Mouse (Mus musculus) adrenal gland, postnatal 10 days (tissue): ENCODE measurements around the gene Acvr1b. TPM values are rescaled to one million over a fixed set of nuclear protein-coding genes. Genes with fewer than 3 reads are reported as not detected.

Experiments
- DNase-seq: peaks from one replicate; pipeline ENCODE4 v3.0.0; 2021; ENCODE audit warnings: mixed read lengths
- total RNA-seq, 2 experiments: library from RNA; stranded (reverse); gene quantifications; 2 replicates each; pipeline ENCODE4 v1.2.3; 2021

Gene Acvr1b
- total RNA-seq, 2 experiments from 2014 or later = 10.8 to 13.4 TPM

DNA sequence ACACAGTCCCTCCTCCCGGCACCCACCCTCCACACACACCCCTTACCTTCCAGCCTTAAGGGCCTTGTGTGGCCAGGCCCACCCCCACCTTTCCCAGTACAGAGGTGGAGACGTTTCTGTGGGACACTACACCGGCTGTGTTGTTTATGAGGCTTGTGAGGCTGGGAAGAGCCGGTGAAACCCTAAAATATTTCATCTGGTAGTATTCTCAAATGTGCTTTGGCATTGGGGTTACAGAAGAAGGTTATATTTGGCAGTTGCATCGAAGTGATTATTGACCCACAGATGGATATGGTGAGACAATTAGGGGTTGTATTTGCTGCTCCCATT lies 1.2 kb downstream of the Acvr1b start:
- no peak for DNase-seq

DNA sequence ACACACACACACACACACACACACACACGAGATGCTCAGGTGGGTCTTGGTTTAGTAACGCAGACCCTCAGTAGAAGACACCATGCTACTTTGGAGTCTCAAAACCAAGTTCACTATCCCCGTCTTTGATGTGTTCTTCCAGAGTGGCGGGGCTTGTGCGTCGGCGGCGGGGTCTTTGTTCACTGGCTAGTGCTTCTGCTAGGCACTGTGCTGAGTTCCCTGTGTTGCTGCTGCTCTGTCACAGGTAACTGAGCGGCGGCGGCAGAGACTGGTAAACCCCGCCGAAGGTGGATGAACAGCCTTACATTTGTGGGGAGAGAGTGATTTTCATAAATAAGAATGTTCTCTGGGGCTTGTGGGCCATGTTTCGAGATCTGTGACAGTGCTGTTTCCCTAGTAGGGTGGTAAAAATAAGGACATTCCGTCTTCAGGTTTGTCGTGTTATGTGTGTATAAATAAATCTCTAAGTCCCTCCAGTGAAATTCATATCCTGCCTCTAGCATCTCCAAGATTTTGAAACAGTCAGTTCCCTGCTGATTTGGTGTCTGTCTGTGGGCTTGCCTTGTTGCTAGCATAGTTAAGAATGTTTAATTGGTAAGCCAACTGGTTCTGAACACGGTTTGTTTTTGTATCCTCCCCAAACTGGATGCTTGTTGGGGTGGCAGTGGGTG lies 1.9 kb downstream of the Acvr1b start:
- no peak for DNase-seq

DNA sequence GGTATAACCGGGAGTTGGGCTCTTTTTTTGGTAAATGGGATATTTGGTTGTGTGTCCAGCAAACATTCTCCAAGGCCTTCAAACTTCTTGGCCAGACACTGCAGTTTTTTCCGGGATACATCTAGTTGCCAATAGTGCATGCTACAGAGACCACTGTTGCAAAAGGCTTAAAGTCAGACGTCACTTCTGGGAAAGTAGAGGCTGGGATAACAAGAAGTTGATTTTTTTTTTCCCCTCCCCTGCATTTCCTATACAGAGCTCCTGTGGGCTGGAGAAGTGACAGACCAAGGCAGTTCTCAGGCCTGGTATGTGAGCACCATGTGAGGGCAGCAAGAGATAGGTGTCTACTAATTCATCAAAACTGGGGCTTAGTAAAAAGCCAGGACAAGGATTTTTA lies 2.4 kb downstream of the Acvr1b start:
- no peak for DNase-seq

DNA sequence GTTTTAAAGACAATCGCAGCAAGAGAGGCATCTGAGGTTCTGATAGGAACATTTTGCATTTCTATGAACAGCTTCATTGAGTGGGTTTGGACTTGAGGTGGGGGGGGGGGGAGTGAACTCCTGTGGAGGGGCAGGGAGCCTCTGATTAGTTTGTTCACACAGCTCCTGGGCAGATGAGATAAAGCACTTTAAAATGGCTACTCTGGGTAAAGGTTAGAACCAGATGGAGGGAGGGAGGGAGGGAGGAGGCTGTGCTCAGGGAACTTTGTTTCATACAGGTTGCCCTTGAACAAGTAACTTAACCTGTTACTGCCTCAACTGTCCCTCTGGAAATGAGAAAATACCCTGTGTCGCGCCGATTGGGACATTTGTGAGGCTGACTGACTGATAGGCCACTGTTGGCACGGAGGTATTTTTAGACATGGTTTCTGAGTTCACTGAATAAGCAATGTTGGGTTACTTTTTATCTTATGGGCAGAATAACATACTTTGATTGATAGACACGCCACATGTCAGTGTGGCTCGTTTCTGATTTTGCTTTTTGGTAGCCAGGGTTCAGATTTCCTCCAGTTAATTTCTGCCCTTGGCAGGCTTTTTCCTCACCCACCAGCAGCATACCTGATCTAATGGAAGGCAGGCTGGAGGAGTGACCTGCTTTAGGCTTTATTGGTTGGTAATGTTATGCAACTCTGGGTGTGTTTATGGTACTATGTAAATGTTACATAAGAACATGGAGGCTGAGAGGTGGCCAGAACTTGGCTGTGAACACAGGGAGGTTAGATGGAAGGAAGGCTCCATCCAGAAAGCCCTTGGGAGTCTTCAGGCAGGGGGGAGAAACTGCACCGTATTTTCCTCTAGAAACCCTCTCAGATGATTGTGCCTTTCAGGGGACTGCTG lies 3.2 kb downstream of the Acvr1b start:
- DNase-seq = no peak

DNA sequence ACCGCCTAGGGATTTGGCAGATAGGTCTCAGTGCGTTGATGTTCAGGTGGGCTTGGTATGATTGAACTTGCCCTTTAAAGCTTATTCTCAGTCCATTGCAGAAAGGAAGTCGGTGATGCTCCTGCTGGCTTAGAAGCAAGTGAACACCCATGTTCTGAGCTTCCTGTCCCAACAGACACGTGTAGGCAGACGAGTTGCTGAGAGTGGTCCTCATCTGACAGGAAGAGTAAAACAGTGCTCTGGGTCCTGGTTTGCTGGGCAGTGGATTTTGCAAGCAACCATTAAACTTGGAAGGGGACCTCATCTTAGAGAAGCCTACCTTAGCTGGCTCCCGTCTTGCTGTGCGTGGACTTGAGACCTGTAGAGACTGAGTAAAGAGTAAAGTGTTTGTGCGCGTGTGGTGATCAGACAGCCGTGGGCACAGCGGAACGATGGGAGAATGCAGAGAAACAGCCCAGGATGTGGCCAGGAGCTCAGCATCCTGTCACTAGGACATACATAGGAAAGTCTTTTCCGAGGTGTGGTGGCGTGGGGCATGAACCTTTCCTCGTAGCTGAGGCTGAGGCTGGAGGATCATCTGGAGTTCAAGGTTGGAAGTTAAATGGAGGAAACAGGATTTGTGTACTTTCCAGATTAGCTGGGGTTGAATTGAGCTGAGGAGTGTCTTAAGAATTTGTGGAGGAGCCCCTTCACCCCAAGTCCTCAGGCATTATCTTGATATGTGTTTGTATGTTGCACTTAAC lies 6.7 kb downstream of the Acvr1b start:
- DNase-seq = no peak

DNA sequence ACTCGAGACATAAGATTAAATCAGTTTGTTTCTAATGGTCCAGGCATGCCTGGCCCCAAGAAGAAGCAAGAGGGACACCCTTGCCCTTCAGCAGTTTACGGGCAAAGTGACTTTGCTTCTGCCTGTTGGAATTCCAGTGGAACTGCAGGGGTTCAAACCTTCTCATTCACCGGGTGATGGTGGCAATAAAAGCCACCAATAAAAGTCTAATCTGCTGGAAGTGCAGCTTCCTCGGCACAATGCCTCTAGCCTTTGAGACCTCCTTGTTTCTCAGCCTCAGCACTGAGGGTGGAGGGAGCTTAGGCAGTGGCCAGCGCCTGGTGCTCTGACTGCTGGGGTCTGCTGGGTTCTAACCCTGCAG lies 7.2 kb downstream of the Acvr1b start:
- no peak for DNase-seq

DNA sequence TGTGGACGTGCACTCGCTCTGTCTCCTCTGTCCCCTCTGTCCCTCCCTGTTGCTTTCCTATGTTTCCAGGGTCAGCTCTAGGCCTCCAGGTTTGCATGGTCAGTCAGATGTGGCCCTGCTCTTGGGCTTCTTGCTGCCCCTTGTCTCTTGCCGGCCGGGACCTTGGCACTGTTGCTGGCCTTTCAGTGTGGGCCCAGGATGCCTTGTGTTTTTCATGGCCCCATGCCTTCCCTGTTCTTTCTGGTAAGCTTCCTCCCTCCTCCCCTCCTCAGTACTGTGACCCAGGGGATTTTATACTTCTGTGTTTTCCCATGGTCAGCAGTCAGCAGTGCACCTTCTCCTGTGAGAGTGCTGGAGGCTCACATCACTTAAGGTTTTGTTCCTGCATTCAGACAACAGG lies 7.6 kb downstream of the Acvr1b start:
- peak; percentile 26 for DNase-seq

DNA sequence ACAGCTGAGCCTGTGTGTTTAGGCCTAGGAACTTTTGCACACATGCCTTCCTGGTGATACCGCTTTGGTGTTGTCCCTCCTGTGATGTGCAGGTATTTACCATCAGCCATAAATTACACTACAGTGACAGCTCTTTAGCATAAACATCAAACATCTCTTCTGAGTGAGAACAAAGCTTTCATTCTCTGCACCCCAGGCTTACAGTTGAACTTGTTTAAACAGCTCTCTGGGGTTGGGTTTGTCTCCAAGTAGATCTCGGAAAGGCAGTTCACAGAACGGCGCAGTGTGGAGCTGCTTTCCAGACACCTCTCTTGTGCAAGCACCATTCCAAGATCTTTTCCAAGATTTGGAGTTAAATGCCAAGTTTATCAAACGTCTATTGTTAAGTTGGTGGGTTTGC lies 8.8 kb downstream of the Acvr1b start:
- no peak for DNase-seq

DNA sequence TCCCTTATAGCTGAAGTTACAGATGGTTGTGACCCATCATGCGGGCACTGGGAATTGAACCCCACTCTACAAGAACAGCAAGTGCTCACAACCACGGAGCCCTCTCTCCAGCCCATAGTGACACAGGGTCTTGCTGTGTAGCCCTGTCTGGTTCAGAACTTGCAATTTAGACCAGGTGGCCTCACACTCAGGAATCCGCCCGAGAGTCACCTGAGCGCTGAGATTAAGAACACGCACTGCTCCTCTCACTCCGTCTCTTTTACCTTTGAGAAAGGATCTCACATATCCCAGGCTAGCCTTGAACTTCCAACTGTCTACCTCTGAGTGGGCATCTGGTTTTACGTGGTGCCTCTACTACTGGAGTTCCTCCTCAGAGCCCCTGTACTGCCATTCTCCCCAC lies 10.4 kb downstream of the Acvr1b start:
- DNase-seq = no peak

DNA sequence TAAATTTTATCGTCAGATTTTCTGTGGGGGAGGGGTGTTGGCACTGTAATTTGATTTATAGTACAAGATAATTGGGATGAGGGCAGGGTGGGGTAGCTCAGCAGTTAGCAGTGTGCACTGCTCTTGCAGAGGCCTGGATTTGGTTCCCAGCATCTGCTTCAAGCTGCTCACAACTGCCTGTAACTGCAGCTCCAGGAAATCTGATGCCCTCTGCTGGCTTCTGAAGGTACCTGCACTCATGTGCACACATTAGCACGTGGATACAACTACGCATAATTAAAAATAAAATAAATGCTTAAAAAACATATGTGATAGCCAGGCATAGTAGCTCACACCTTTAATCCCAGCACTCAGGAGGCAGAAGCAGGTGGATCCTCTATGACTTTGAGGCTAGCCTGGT lies 11.7 kb downstream of the Acvr1b start:
- DNase-seq = no peak

DNA sequence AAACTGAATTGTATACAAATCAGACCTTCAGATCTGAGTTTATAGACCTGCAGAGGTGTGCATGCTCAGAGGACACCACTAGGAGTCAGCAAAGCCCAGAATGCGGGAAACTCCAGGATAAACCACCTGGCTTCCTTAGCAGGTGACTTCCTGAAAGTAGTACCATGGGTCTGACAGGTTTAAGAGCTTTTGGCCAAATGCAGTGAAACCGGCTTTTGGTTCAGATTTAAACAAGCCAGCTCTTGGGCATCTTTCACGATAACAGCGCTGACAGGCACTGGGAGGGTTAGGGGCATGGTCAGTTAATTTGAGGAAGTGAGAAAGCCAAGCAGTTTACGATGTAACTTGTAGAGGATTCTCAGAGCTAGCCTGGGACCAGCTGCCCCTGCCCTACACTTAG lies 14.0 kb downstream of the Acvr1b start:
- no peak for DNase-seq

DNA sequence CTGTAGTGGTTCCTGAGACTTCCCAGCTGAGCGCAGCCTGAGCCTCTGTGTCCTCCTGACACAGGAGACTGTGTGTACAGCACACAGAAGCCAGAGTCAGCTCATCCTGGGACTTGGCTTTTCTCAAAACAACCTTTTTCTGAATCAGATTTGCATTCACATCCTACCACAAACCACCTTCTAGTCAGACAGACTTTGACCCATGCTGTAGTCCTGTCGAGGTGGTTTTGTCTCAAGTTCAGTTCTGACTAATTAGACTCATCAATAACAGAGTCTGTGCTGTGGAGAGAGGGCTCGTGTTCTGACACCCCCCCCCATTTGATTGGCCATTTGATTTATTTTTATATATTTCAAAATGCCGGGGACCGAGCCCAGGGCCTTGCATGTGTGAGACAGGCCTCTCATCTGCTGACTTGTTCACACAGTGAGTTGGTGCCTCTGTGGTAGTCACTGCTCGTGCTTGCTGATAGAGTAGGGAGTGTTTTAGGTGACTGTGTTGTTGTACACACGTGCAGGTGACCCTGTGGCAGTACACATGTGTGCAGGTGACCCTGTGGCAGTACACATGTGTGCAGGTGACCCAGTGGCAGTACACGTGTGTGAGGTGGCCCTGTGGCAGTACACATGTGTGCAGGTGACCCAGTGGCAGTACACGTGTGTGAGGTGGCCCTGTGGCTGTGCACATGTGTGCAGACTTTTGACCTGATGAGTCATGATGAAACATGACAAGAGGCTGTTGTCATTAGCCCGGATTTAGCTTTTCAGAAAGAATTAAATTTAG lies 16.3 kb downstream of the Acvr1b start:
- no peak for DNase-seq

DNA sequence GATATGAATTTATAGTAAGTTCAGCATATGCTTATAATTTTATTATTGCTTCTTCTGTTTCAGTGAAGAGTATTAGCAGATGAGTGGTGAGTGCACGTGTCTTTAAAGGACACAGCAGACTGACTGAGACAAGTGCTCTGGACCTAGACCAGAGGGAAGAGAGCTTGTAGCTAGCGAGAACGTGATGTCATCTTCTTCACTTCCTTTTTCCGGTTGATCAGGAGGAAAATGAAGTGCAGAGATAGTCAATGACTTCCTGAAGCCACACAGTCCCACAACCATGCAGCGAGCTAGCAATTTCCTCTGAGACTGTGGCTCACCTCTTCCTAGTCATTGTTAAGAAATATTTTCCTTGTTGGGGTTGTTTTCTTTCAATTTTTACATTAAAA lies 16.9 kb downstream of the Acvr1b start:
- DNase-seq = no peak

DNA sequence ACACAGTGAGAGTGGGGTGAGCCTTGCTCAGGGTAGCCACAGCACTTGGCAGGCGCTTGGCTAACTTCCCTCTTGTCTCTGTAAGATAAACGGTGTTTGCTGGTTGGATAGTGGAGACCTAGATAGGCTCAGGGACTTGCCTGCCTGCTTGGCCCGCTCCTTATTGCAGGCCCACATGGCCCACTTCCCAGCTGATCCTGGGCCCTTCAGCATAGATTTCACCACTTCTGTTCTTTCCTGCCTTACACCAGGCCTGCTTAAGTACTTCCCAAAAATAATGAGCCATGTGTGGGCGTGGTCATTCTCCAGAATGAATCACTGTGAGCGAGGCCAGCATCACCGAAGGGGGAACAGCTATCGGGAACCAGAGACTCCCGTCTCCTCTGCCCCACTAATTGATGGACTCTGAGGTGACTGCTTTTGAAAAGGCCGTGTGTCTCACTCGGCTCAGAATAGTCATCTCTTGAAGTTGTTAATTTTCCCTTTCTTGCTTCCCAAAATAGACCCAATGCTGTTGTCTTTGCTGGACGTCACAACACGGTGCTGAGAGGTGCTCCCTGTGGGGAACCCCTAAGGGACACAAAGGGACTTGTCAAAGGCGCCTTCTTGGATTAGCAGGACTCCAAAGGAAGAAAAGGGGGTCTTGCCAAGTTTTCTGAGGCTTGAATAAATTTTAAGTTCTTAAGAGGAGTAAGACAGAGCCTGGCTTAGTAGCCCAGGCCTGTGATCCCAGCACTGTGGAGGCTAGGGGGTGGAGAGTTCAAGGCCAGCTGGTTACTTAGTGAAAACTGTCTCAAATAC lies 17.8 kb downstream of the Acvr1b start:
- peak; percentile 76 for DNase-seq

DNA sequence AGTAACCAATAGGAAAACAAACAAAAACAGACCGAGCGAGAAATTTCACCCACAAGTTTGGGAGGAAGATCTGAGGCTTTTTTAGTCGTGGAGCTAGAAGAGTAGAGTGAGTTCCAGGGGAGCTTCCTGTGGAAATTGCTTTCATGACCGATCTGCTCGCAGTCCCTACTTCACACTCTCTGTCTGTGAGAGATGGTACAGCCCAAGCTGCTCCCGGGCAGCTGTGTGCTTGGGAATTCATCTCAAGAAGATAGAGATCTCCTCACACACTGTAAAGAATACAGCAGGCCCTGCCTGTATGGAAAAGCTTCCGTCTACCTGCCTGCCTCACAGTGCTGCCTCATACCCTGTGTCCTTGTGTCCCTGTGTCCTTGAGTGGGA lies 18.4 kb downstream of the Acvr1b start:
- no peak for DNase-seq

DNA sequence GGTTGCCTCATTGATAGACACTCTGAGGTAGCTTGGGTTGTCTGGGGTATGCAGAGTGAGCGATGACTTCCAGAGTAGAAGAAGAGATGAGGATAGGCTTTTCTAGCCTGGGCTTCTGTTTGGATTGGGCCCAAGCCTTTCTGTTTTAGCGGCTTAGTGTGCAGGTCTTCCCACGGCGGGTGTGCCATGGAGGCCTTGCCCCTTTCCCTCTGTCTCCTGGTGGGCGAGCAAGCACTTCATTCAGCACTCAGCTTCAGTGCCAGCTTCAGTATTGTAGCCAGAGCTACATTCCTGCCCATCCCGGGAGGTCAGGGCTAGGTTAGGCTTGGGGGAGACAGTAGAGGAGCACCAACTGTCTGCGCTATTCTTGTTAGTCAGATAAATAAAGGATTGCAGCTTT lies 18.8 kb downstream of the Acvr1b start:
- no peak for DNase-seq

DNA sequence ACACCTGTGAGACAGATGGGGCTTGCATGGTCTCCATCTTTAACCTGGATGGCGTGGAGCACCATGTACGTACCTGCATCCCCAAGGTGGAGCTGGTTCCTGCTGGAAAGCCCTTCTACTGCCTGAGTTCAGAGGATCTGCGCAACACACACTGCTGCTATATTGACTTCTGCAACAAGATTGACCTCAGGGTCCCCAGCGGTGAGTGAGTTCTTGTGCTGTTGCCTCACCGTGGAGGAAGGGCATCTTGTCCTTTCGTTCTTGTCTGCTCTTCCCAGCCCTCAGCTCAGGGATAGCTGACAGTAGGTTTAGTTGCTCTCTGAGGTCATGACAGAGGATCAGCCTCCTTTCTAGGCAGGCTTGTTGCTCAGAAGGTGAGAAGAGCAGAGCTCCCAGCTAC lies 20.1 kb downstream of the Acvr1b start:
- DNase-seq = no peak

DNA sequence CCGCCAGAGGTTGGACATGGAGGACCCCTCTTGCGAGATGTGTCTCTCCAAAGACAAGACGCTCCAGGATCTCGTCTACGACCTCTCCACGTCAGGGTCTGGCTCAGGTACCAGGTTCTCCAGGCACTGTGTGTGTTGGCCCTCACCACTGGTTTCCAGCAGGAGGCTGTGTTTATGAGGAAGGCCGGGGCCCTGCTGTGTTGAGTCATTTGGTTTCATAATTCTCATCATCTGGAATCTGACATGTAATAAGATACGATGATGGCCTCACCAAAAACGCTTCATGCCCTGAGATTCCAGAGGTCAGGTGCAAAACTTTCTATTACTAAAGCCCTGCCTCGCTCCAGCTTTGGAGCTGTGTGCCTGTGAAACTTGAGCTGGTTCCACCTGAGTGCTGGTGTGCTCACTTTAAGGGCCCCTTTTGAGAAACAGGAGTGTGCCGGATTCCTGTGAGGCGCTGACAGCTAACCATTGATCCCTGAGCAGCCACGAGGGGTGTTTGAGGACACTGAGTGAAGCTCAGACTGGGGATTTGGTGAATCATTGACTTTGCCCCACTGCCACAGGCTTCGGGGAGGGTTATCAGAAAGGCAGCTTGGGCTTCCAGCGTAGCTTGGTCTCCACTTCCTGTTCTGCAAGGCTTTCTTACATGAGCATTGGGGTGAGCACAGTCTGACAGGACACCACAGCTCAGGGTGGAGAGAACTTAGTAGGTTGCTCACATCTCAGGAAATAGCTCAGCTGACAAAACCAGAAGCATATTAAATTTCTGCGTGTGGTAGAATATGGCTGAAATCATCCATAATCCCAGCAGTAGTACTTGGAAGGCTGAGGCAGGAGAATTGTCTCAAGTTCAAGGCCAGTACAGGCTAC lies 21.3 kb downstream of the Acvr1b start:
- no peak for DNase-seq

DNA sequence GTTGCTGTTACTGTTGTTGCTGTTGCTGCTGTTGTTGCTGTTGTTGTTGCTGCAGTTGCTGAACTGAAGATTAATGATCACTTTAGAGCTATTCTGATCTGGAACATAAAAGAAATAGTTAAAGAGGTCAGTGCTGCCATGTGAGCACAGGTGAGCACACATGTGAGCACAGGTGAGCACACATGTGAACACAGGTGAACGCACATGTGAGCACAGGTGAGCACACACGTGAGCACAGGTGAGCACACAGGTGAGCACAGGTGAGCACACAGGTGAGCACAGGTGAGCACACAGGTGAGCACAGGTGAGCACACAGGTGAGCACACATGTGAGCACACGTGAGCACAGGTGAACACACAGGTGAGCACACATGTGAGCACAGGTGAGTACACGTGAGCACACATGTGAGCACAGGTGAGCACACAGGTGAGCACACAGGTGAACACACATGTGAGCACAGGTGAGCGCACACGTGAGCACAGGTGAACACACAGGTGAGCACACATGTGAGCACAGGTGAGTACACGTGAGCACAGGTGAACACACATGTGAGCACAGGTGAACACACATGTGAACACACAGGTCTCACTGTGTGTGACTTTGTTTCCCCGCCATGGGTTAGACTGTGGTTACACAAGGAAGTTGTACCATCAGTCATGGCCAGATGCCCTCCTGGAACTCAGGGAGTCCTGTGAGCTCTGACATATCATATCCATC lies 22.4 kb downstream of the Acvr1b start:
- no peak for DNase-seq

DNA sequence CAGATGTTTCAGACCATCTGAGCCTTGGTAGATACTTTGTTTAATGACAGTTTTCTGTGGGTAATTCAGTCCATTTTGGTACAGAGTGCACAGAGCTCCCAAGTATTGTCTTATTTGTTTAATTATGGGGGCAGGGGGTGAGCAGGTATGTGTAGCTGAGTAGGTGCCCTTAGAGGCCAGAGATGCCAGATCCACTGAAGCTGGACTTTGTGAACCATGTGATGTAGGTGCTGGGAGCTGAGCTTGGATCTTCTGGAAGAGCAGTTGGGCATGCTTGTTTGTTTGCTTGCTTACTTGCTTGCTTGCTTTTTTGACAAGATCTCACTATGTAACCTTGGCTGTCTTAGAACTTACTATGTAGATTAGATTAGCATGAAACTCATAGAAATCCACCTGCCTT lies 23.1 kb downstream of the Acvr1b start:
- no peak for DNase-seq
